Mouse (Mus musculus): Measurements from ENCODE around the gene Ccl6.

- TF ChIP-seq CTCF (IDR thresholded peaks at IDR 0.05; ENCODE audit: control insufficient read depth, insufficient read depth, low read length), result no peak
- TF ChIP-seq POLR2A (IDR thresholded peaks at IDR 0.05; ENCODE audit: borderline replicate concordance, control insufficient read depth, low read depth, low read length), result no peak
Measured at GRCm38 (mm10) chr11:83616586-83616985, 23.7 kb upstream of the Ccl6 start.
